Mouse (Mus musculus) c-Kit-positive CD71-negative TER-119-negative erythroid progenitor cells, embryonic 14.5 days (primary cell): Measurements from ENCODE around the gene Hist1h4h.
"Not testable (repeated sequence)": the region's sequence is repeated elsewhere in the genome, so short reads cannot be mapped to it uniquely, and the experiment has no call there.

Experiments
- DNase-seq: peaks from one replicate; pipeline ENCODE4 v3.0.0-alpha.2; 2013; ENCODE audit warnings: low read depth

Gene Hist1h4h

GRCm38 (mm10) chr13:23555839-23556416, 25.1 kb downstream of the Hist1h4h start:
- no peak for DNase-seq

GRCm38 (mm10) chr13:23556906-23557305, 26.1 kb downstream of the Hist1h4h start:
- no peak for DNase-seq

DNA sequence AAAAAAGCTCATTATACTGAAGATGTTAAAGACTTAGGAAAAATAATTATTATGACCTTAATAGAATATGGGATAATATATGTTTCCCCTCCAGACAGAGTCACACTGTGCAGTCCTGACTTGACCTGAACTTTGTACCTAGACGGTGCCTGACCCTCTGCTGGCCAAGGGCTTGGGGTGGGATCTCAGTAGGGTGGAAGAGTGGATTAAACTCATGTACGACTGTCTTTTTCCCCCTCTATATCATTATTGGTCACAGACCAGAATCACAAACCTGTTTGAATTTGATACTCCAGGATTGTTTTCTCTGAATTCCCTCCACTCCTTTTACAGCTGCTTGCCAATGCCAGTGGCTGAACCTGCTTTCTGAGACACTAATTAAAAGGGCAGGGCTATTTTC, 29.8 kb downstream of the Hist1h4h start:
- DNase-seq = not testable (repeated sequence)

DNA sequence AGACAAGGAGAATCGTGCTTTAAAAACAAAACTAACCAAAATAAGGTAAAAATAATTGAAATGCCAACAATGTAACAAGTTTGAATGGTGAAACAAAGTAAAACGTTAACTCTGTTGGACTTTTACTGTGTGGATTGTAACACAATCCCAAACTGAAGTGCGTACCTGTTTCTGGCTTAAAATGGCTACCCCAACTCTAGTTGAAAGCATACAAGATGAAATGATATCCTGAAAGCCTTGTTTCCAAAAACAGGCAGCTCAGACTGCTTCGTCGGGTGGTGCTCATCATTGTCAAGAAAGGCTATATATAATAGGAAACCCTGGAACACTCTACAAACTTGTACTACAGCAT, 30.7 kb downstream of the Hist1h4h start:
- DNase-seq = not testable (repeated sequence)

DNA sequence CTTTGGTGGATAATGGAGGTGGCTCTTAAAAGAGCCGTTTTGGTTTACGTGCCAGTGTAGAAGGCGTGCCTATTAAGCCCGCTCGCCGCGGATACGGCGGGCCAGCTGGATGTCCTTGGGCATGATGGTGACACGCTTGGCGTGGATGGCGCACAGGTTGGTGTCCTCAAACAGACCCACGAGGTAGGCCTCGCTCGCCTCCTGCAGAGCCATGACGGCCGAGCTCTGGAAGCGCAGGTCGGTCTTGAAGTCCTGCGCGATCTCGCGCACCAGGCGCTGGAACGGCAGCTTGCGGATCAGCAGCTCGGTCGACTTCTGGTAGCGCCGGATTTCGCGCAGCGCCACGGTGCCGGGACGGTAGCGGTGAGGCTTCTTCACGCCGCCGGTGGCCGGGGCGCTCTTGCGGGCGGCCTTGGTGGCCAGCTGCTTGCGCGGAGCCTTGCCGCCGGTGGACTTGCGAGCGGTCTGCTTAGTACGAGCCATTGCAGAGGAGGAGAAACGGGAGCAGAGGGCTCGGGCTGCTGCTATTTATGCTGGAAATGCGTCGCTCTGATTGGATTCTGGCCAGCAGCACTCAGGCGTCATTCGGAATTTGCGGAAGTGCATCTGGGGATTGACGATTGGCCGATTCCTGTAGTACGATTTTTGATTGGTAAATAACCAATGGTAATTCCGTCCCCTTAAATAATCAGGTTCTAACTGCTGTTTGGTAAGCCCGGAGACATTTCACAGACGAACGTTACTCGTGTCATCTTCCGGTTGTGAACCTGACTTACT, 31.2 kb downstream of the Hist1h4h start, which contains the start of gene Hist1h3e:
Gene Hist1h3e, minus strand, starts transcription at position 487 of the 777 bp plus-strand sequence.
- peak; percentile 96 for DNase-seq

GRCm38 (mm10) chr13:23562699-23563462, 32.0 kb downstream of the Hist1h4h start:
- no peak for DNase-seq

DNA sequence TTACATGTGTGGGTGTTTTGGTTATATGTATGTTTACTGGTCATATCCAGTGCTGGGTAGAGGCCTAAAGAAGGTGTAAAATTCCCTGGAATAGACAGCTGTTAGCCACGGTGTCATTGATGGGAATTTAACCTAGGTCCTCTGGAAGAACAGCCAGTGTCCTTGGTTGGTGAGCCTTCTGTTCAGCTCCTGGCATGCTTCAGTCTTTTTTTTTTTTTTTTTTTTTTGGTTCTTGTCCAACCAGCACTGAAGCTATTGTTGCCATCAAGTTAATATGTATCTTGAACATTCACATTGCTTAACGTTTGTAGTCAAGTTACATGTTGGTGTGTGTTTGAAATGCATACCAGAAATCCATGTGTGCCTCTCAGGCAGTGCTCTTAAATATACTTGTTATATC, 33.6 kb downstream of the Hist1h4h start:
- DNase-seq = no peak

GRCm38 (mm10) chr13:23570261-23571021, 39.6 kb downstream of the Hist1h4h start:
- not testable (repeated sequence) for DNase-seq

DNA sequence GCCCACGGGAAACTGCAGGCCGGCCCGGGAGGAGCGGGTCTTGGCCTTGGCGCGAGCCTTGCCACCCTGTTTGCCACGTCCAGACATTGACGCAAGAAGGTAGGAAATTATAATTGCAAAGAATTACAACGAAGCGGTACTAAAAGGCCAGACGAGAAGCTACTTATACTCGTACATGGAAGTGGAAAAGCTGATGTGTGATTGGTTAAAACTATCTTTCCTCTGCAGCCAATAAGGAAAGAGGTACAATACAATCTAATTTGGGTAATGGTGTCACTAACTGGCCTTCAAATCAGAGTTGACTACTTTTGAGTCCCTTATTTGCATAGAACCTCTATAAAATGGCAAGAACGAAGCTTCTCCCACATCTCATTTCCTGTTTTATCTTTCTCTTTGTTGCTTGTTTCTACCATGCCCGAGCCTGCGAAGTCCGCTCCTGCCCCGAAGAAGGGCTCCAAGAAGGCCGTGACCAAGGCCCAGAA, 40.2 kb downstream of the Hist1h4h start, which contains the start of the genes Hist1h2ae and Hist1h2bg:
Gene Hist1h2ae, minus strand, starts transcription at position 199 of the 482 bp plus-strand sequence.
Gene Hist1h2bg, plus strand, starts transcription at position 375 of the 482 bp plus-strand sequence.
- DNase-seq = peak; percentile 86

DNA sequence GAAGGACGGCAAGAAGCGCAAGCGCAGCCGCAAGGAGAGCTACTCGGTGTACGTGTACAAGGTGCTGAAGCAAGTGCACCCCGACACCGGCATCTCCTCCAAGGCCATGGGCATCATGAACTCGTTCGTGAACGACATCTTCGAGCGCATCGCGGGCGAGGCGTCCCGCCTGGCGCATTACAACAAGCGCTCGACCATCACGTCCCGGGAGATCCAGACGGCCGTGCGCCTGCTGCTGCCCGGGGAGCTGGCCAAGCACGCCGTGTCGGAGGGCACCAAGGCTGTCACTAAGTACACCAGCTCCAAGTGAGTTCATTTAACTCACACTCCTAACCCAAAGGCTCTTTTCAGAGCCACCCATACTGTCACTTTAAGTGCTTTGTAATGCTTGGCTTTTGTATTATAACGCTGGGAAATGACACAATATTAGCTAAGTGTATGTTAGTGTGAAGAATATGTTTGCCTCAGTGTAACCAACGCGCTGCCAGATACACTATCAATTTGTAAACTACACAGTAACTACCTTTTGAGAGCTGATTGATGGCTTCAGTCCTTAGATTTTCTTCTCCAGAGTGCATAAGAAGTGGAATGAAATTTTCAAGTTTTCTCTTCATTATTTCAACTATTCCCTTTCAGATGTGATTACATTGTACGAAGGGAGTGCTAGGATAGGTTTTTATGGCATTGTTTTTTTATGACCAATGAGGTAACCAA, 40.8 kb downstream of the Hist1h4h start:
- not testable (repeated sequence) for DNase-seq

DNA sequence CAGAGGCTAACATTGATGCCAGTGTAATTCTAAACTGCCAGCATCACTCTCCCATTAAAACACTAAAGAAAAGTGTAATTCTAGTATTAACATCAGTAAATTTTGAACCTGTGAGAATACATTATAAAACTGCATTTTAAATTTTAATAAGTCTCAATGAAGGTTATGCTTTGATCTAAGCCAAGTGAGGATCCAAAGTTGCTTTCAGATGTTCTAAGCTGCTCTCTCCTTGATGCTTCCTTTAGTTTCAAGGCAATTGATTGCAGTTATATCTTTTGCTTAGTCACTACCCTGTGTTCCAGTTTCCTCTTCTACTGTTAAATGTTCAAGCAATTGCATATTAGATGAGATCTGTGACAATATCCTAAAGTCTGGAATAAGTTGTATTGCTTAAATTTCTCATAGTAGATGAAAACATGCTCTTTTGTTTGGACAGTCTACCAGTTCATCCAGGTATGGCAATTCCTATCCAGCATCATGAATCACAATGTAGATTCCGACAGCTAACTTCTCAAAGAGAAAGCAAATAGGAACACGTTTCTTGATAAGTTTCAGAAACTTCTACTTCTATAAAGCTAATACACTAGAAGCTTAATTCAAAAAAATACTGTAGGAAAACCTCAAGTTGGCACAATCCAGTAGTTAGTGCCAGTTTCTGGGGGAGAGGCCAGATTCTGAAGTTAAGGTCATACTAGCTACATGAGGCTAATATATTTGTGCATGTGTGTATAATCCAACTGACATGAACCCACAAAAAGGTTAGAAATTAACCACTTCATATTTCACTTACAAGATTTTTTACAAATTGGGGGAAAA, 41.6 kb downstream of the Hist1h4h start:
- no peak for DNase-seq

- DNase-seq = not testable (repeated sequence)
Observed at GRCm38 (mm10) chr13:23573034-23573897, 42.4 kb downstream of the Hist1h4h start.

GRCm38 (mm10) chr13:23573898-23574524, 43.2 kb downstream of the Hist1h4h start, which contains the start of the genes Hist1h2bf and Hist1h2ad:
Gene Hist1h2bf, minus strand, starts transcription at chr13:23574196.
Gene Hist1h2ad, plus strand, starts transcription at chr13:23574381.
- peak; percentile 95 for DNase-seq

GRCm38 (mm10) chr13:23574546-23575170, 43.8 kb downstream of the Hist1h4h start:
- DNase-seq = not testable (repeated sequence)

- DNase-seq = no peak
Observed at GRCm38 (mm10) chr13:23575271-23575851, 44.5 kb downstream of the Hist1h4h start, which contains the start of gene Hist1h3d. Gene Hist1h3d, plus strand, starts transcription at chr13:23575763.

- DNase-seq = not testable (repeated sequence)
Observed at GRCm38 (mm10) chr13:23575864-23576313, 45.0 kb downstream of the Hist1h4h start.

DNA sequence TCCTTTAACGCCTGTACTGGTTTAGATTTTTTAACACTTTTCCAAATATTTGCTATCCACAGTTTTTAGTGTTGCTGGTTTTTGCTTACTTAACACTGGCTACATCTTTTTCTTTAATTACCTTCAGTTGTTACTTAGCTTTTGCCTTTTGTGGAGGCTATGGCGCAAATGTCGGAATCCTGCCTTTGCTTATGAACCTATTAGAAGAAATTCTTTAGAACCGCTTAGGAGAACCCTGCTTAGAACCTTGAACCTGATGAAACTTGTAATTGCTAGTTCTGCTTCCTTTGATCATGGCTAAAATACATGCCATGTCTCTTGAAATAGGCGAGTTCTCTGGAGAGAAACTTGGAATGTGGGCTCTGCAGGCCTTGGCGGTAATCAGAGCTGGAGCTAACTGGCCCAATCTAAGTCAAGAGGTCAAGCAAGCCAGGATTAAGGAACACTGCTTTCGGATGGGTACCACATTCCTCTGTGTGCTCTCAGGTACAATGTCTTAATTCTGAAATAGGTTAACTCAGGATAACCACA, 45.6 kb downstream of the Hist1h4h start:
- no peak for DNase-seq
